Mouse (Mus musculus) ES-Bruce4 (cell line): ENCODE data around the gene Dab2ip.

Experiments
- CTCF ChIP-seq: IDR thresholded peaks from one replicate; pipeline ENCODE4 v1.8.1; 2011; ENCODE audit warnings: low read depth, low read length
- EP300 ChIP-seq: IDR thresholded peaks from 2 replicates; pipeline ENCODE4 v1.6.1; 2011; ENCODE audit warnings: low read depth, low read length; ENCODE audit not compliant: insufficient read depth
- POLR2A ChIP-seq: IDR thresholded peaks from one replicate; pipeline ENCODE4 v1.8.1; 2011; ENCODE audit warnings: low read length; ENCODE audit not compliant: insufficient read depth

GRCm38 (mm10) chr2:35713460-35713859 lies 155.4 kb downstream of the Dab2ip start:
- no peak for TF ChIP-seq CTCF
- no peak for TF ChIP-seq POLR2A
- TF ChIP-seq EP300 = no peak
